Mouse (Mus musculus) layer of hippocampus, adult 9-10 months (tissue): ENCODE data around the gene Magea3.
"Not testable (repeated sequence)": the region's sequence is repeated elsewhere in the genome, so short reads cannot be mapped to it uniquely, and the experiment has no call there.

Source experiments
- DNase-seq: peaks from one replicate; pipeline ENCODE4 v3.0.0; 2022; ENCODE audit warnings: low spot score

Magea3 gene

DNA sequence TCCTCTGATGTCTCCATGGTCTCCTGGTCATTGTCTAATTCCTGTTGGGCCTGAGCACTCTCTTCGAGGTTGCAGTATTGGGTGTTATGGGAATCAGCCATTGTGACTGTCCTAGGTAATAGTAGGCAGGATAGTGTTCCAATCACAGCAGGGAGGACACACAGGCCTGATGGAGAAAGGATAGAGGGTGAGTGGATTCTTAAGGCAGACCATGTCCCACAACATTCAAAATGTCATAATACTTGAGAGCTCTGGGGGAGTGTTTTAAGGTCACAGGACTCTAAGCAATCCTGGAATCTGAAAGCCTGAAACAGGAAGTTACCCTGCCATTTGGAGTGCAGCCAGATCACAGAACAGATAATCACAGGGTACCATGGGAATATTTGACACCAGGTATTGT is at the start of gene Magea3:
Gene Magea3, minus strand, starts transcription at position 101 of the 400 bp plus-strand sequence.
- DNase-seq, result not testable (repeated sequence)

DNA sequence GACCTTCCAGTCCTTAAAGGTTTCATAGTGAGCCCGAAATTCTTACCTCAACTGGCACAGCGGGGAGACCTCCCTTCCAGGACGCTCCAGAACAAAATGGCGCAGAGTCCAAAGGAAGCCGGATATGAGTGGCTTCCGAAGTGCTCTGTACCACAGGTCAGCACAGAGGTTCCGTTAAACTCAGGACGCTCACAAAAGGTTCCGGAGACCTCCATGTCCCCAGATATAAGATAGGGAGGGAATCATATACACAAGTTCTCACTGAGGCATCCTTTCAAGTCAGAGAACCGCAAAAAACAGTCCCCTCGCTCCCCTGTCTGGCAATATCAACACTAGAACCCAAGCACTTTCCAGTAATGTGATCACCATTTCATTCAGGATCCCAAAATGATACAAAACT is 46.4 kb upstream of the Magea3 start, which contains the start of gene Magea8:
Gene Magea8, minus strand, starts transcription at position 101 of the 400 bp plus-strand sequence.
- DNase-seq, result not testable (repeated sequence)

DNA sequence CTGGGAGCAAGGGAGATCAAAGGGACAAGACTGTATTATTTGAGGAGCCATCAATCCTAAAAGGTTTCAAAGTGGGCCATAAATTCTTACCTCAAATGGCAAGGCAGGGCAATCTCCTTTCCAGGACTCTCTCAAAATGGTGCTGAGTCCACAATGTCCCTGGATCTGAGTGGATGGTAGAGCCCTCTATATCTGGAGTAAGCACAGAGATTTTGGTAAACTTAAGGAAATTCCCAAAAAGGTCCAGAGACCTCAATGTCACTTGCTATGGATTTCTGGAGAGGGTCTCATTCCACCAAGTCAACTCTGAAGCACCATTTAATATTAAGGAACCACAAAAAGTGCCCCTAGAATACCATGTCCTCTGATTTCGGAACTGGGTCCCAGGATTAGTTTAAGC is 13.4 kb downstream of the Magea3 start, which contains the start of gene Magea6:
Gene Magea6, minus strand, starts transcription at position 101 of the 400 bp plus-strand sequence.
- not testable (repeated sequence) for DNase-seq
